Mouse (Mus musculus): ENCODE results near the gene Gm5414.

The Gm5414 gene

GRCm38 (mm10) chr15:101627884-101628283, at the start of gene Gm5414:
Gm5414 (minus strand) TSS chr15:101628188.
- no peak for DNase-seq

- DNase-seq, result no peak
Observed at GRCm38 (mm10) chr15:101675978-101676377, 48.0 kb upstream of the Gm5414 start.

- peak; percentile 2 for DNase-seq
Observed at GRCm38 (mm10) chr15:101652736-101653265, 24.8 kb upstream of the Gm5414 start.

- DNase-seq, result no peak
Observed at GRCm38 (mm10) chr15:101647280-101647679, 19.3 kb upstream of the Gm5414 start, which contains the start of gene Gm5478. Gm5478 (minus strand) TSS chr15:101647380.

GRCm38 (mm10) chr15:101599123-101599522, 28.9 kb downstream of the Gm5414 start:
- no peak for DNase-seq

- no peak for DNase-seq
Observed at GRCm38 (mm10) chr15:101588216-101588615, 39.8 kb downstream of the Gm5414 start.

GRCm38 (mm10) chr15:101584456-101584855, 43.5 kb downstream of the Gm5414 start:
- no peak for DNase-seq

GRCm38 (mm10) chr15:101583211-101583965, 44.6 kb downstream of the Gm5414 start:
- no peak for DNase-seq

GRCm38 (mm10) chr15:101581701-101582100, 46.3 kb downstream of the Gm5414 start:
- no peak for DNase-seq

GRCm38 (mm10) chr15:101575506-101575905, 52.5 kb downstream of the Gm5414 start:
- DNase-seq, result no peak
